Mouse (Mus musculus) lung, postnatal 0 days (tissue): ENCODE results near the gene Lamc3.

Source experiments
- CTCF ChIP-seq: IDR thresholded peaks from 2 replicates; pipeline ENCODE4 v1.5.1; 2016; ENCODE audit warnings: antibody characterized with exemption, mild to moderate bottlenecking
- EP300 ChIP-seq: IDR thresholded peaks from 2 replicates; pipeline ENCODE4 v1.6.1; 2016; ENCODE audit warnings: antibody characterized with exemption, mild to moderate bottlenecking, control low read depth

DNA sequence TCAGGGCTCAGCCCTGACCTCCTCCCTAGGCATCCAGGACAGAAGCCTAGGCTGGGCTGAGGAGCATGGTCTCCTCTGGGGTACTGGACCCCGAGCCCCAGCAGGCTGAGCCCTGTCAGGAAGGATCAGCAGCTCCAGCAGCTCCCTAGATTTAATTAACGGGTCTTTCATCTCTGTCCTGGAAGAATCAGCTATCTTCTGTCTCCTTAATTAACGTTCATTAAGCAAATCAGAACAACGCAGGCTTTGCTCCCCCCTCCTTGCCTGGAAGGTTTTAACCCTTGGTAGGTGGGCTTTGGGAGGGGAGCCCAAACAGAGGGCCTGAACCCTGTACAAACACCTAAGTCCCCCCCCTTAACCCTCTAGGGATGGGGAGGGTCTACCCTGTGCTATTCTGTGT lies 4.0 kb upstream of the Lamc3 start:
- no peak for TF ChIP-seq CTCF
- no peak for TF ChIP-seq EP300
